Mouse (Mus musculus) cerebellum, adult (tissue): ENCODE measurements around the gene Gm20388.
"Not testable (repeated sequence)": the region's sequence is repeated elsewhere in the genome, so short reads cannot be mapped to it uniquely, and the experiment has no call there.

ENCODE experiments used
- ATAC-seq: cut with Nextera tagmentation; 2 replicates; pipeline ENCODE4 v1.9.2; 2017; ENCODE audit warnings: mild to moderate bottlenecking, moderate library complexity, mixed read lengths; ENCODE audit not compliant: insufficient number of reproducible peaks, low FRiP score, low TSS enrichment

Gm20388 gene

DNA sequence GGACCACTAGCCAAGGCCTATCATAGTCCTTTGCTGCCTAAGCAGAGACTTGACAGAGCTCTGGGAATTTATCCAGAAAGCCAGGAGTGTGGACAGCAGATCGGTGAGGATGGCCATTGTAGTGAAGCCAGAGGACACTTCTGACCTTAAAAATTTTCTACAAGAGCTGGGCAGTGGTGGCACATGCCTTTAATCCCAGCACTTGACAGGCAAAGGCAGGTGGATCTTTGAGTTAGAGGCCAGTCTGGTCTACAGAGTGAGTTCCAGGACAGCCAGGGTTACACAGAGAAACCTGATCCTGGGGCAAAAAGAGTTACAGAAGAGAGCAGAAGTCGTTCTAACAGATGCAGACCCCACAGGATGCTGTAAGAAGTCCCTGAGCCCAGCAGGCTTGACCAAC lies 2405.8 kb downstream of the Gm20388 start:
- ATAC-seq = no peak

DNA sequence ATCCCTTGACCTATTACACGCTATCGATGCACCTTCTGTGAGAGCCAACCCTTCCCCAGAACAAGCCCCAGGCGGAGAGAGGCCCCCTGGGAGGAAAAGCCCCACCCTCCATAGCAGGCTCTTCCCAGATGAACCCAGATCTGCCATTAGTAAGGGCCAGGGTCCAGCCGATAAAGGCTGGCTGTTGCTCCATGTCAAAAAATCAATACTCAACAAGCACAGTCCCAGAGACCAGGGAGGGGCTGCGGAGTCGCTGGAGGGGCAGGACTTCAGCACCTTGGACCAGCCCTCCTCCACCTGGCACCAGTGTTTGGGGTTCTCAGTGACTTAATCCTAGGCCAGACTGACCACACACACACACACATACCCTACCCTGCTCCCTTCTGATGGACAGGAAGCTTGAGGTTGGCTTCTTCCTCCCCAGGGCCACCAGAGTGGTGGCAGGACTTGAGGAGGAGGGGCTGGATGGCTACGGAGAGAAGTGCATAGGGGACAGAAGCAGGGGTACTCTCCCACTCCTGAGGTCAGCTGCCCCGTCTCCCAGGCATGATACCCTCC lies 2407.4 kb downstream of the Gm20388 start:
- ATAC-seq = no peak

DNA sequence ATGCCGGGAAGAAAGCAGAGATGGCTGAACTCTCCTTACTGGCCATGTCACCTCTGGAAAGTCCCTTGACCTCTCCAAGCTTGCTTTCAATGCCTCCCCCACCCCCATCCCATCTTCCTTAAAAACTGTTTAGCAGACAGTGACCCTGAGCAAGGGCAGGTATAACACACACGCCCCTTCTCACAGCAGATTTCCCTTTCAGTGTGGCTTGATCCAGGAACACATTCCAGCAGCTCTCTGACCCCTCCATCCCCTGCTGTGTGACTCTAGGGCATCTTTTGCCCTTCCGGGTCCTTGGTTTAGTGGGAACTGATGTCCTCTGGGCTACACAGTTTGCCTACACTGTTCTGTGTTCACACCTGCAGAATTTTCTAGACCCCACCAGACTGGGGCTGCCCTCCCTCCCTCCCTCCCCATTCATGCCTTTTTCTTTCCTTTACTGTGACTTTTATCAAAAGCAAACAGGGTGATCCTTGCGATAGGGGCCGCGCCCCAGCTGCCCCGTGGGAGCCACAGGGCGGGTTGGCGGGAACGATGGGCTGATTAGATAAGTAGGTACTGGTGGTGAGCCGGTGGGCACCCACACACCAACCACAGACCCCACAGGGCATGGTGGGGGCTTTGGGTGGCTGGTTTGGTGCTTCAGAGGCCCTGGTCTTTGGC lies 2408.5 kb downstream of the Gm20388 start:
- no peak for ATAC-seq

DNA sequence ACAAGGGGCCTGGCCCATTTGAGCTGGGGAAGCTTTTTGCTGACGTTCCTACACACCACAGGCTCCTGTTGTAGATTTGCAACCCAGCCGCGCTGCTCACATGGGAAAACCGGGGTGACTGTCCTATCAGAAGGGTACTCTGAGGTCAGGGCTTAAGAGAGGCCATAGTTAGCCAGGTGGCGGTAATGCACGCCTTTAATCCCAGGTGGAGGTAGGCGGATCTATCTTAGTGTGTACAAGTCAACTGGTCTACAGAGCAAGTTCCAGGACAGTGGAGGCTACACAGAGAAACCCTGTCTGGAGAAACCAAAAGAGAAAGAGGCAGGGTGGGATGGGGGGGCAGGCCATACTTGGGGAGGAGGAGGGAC lies 2409.1 kb downstream of the Gm20388 start:
- no peak for ATAC-seq

DNA sequence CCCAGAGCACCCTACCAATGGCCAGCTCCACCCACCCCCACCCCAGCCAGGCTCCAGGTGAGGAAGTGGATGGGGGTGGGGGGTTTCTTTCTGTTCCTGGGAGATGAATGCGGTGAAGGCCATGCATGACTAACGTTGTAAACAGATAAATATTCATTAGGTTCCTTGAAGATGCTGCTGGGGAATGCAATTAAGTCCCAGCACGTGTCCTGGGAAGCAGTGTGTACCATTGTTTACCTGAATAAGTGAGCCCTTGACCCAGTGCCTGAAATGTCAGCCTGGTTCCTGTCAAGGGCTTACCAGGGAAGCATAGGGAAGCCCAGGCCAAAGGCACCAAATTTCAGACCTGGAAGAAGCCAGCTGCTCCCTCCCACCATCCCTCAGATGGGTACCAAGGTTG lies 2409.9 kb downstream of the Gm20388 start:
- ATAC-seq = no peak

DNA sequence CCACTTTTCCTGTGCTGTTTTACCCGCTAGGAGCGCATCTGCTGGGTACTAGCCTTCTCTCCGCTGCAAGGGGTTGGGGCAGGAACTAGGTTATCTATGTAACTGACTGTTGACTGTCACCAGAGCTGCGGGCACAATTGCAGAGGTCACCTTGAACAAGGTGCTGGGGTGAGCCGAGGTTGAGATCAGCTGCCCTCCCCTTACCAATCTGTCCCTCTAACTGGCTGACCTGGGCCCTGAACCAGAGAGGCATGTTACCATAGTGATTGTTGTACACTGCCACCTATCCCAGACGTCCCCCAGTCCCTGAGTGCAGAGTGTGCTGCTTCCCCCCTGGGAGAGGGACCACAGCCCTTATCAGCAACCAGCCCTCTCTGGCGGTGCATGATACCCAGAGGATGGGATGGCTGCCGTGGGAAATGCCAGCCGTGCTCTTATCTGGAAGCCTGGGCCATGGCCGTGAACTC lies 2410.8 kb downstream of the Gm20388 start:
- ATAC-seq = no peak

DNA sequence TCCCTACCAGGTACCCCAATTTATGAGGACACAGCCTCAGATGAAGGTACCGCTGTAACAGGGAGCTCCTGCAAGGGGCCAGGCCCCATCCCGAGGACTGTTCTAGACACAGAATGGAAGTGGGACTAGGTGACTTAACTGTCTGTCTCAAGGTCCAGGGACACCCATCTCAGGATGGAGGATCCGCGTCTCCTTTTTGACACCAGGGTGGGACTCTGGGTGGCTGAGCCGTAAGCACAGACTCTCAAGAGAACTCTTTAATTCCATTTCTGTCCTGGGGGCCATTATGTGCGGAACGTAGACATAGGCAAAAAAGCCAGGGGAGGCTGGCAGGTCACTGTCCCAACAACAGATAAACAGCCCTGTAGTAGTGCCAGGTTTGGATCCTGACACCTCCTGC lies 2411.5 kb downstream of the Gm20388 start:
- ATAC-seq = no peak

DNA sequence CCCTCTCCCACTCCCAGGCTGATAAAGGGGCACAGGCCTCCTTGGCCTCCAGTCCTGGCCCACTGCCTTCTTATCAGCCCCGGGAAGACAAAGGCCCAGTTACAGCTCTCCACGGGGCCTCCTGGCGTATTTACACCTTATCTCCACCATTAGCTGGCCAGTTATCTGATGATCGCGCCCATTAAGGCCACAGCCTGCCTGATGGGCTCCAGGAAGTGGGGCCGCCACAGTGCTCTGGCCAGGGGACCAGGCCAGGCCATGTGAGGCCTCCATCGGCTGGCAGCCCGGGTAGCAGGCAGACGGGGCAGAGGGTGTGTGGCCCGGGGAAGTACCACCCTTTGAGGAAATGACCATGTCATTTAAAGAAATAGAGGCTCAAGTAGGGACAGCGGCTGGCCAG lies 2412.2 kb downstream of the Gm20388 start:
- ATAC-seq = no peak

DNA sequence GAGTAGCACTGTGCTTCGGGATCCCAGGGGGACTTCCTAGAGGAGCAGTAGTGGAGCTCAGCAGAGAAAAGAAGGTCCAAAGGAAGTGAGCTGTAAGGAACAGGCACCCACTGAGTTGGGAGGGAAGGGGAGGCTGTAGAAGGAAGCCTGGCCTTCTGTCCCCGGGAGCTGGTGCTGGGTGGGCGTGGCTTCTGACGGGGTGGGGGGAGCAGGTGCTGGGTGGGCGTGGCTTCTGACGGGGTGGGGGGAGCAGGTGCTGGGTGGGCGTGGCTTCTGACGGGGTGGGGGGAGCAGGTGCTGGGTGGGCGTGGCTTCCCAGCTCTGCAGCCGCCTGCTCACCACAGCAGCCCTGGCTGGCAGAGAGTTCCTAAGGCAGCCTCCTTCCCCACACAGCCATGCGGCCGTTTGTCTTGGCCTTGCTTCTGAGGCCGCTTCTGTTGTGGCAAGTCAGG lies 2413.3 kb downstream of the Gm20388 start:
- ATAC-seq = not testable (repeated sequence)

DNA sequence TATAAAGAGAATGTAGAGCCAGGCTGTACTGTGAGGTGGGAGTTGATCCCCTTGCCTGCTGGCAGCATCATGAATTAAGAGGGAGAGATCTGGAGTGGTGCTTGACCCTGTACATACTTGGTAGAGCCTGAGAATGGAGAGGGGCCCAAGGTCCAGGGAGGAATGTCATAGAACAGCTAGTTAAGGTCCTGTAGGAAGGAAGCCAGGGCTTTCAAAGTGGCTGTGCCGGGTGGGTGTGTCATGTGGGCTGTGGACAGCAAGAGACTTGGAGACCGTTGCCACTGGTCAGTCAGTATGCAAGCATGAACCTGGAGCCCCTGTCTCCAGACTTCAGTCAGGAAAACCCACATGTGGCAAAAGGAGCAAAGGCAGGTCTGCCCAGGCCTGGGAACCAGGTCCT lies 2414.6 kb downstream of the Gm20388 start:
- ATAC-seq = no peak

DNA sequence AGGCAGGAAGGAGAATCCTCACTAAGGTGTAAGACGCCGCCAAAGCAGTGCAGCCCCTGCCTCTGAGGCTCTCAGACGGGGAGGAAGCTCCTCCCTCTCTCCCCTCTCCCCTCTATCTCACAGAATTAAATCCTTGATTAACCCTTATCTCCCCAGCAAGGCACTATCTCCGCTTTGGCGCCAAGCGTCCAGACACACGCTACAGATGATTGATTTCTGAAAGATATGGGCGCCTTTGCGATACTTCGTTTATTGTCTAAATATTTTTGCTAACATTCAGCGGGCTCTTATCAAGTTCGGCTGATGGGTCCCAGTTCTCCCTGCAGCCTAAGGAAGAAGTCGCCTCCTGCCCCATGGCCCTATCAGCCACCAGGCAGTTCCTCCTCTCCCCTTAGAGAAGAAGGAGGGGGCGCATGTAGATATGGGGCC lies 2415.5 kb downstream of the Gm20388 start:
- no peak for ATAC-seq

DNA sequence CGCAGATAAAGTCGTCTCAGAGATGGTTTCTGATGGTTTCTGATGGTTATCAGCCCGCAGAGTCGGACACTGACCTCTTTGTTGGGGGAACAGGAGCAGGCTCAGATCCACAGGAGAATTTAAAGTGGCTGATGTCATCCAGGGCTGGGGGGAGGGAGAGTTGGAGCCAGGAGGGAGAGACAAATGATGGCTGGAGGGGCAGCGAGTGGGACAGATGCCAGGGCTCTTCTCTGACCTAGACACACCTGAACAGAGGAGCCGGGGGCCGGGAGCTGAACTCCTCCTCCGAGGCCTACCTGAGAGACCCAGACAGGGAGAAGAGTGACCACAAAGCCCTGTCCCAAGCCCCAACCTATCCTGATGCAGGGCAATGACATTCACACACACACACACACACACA lies 2418.4 kb downstream of the Gm20388 start:
- no peak for ATAC-seq

DNA sequence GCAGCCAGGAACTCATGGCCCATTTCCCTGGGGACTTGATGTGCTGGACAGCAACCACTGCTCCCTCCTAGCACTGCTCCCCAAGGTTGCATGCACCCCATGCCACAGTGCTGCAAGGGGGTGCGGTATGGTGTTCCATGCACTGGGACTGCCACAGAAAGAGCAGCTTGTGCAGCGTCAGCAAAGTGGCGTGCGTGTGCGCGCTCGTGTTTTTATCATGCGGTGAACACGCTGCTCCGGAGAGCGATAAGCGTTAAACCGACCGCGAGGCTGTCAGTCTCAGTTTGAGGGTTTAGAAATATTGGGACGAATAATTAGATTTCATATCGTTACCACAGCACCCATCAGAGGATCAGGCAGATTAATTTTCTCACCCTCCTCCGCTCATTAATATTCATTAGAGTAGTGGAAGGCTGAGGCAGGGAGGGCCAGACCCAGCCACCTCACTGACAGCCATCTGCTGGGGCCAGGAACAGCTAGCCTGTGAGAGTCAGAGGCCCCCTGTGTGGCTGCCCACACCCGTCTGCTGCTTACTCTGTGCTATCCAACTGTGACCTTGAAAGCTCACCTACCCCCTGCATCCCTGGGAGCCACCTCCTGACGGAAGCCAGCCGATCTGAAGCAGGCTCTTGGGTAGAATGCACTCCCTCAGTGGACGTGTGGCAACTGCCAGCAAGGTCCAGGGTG lies 2419.1 kb downstream of the Gm20388 start:
- ATAC-seq = no peak

DNA sequence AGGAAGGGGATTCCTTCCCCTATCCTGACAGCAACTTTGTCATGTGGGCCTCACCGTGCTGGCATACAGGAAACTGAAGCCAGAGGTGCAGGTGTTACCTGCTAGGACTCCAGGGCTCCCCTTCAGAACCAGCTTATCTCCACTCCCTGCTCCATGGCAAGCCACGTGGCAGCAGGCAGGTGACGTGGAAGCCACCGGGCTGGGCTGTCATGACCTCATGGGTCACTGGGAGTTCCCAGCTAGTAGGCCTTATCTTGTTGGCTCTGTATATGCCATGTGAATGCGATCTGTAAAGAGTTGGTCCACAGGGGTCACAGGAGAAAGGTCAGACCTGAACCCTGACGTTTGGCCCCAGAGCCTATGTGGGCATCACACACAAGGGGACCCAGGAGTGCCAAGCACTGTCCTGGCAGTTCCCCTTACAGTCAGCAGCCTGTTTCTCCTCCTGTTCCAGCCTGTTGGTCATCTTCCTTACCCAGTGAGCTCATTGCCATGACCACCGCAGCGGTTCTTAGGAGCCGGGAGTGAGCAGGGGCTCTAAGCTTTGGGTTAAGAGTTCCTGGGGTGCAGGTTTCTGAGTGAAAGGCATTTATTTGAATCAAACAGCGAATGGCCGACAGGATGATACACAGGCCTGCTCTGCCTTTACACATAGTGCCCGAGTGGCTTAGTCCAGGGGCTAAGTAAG lies 2419.9 kb downstream of the Gm20388 start:
- ATAC-seq = no peak

DNA sequence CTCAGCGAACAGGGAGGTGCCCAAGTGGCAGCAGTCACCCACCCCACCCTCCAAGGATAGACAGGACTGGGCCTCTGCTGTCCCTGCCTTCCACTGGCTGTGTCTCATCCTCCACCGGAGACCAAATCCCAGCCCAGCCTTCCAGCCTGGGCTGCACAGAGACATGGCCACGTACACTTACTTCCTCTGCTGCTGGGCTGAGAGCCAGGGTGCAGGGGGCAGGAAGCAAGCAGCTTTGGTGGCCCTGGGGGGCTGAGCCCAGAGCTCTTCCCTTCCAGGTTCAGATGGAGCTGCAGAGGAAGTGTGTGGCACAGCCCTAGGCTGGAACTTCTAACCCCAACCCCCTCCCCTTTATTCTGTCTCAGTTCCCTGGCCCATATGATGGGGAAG lies 2420.5 kb downstream of the Gm20388 start:
- ATAC-seq = no peak

DNA sequence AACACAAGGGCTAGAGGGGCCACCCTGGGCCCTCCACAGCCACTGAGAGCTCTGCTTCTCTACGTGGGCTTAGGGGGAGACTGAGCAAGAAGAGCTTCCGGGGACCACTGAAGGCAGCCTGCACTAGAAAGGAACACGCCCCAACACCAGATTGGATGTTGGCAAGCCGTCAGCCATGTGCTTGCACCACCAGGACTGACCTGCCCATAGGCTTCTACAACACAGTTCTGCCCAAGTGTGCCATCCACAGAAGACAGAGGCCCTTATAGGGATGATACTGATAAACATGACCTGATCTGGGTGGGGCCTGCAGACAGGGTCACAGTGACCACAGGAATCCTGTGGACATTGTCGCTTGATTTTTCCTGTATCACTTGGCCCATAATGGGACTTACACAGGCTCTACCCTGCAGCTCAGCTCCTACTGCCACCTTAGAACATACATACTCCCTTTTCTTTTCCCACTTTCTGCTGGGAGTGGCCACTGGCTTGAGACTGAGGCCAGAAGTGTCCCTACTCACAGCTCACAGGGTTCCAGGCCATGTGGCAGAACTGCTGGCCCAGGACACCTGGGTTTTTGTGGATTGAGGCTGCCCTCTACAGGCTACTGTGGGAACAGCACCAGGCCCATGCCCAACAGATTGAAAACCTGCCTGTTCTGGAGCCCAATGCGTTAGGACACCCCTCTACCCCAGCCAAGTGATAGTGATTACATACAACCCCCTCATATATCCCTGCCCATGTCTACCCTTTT lies 2422.3 kb downstream of the Gm20388 start:
- peak; percentile 22; the same call in 1 of the 2 replicates for ATAC-seq

DNA sequence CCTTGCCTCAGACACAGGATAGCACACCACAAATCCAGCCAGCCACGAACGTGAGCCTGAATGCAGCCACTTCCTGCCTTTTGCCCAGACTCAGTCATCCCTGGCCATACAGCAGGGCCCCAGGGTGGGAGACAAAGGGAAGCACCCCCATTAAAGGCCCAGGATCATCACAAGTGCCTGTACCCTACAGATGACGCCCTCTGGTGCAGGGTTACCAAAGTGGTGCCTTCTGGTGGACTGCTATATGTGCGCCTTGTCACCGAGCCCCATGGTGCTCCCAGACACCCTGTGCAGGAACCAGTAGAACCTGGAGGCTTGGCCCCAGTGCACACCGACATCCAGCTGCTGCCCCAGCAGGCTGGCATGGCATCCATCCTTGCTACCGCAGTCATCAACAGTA lies 2422.9 kb downstream of the Gm20388 start:
- no peak for ATAC-seq

DNA sequence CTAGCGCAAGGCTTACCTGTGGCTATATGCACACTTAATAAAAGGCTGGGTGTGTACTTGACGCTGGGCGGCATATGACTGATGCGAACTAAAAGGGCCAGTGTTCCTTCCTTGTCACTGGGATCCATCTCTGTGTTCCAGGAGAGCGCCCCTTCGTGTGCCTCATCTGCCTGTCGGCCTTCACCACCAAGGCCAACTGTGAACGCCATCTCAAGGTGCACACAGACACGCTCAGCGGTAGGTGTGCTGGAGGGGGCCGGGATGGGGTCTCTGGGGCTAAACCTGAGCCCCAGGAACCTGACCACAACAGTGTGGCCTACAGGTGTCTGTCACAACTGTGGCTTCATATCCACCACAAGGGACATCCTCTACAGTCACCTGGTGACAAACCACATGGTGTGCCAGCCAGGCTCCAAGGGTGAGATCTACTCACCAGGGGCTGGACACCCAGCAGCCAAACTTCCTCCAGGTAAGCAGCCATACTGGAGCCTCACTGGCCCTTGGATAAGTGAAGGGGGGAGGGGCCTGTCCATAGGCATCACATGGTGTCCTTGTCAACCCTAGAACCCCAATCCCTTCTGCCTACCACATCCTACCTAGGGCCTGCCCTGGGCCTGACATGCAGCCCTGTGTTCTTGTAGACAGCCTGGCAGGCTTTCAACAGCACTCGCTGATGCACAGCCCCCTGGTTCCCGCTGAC lies 2424.3 kb downstream of the Gm20388 start:
- ATAC-seq = no peak

DNA sequence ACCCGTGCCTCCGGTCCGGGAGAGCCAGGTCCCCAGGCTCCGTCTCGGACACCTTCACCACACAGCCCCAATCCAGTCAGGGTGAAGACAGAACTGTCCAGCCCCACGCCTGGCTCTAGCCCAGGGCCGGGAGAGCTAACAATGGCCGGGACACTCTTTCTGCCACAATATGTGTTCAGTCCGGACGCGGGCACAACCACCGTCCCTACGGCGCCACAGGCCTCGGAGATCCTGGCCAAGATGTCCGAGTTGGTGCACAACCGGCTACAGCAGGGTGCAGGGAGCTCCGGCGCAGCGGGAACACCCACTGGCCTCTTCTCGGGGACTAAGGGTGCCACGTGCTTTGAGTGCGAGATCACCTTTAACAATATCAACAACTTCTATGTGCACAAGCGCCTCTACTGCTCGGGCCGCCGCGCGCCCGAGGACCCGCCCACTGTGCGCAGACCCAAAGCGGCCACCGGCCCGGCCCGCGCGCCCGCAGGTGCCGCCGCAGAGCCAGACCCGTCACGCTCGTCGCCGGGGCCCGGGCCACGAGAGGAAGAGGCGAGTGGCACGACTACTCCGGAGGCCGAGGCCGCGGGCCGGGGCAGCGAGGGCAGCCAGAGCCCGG lies 2425.1 kb downstream of the Gm20388 start:
- ATAC-seq = no peak
